Mouse (Mus musculus): ENCODE data around the gene S100a9. TPM values are rescaled to one million over a fixed set of nuclear protein-coding genes. Genes with fewer than 3 reads are reported as not detected.

S100a9 gene
- polyA plus RNA-seq, 1 experiment from 2014 or later: 4.9 TPM

DNA sequence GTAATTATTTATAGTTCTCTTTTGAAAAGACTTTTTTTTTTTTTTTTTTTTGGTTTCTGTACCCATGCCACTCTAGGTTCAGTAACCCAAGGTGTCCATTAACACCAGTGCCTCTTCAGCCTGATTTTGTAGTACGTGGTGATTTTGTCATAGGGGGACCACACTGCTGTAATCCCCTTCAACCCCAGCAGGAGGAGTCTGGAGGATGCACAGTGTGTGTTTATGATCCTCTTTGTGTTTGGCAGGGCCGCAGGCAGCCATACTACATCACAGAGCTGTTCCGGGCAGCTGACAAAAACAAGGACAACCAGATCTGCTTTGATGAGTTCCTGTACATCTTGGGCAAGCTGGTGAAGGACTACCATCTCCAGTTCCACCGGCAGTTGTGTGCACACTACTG lies 38.1 kb downstream of the S100a9 start:
- ATAC-seq (ENCODE audit: low FRiP score, low read depth): no peak
- WGBS: 68% methylated on average over 4 of the region's 4 CpGs
- no peak overlapping the region for H3K27ac ChIP-seq

DNA sequence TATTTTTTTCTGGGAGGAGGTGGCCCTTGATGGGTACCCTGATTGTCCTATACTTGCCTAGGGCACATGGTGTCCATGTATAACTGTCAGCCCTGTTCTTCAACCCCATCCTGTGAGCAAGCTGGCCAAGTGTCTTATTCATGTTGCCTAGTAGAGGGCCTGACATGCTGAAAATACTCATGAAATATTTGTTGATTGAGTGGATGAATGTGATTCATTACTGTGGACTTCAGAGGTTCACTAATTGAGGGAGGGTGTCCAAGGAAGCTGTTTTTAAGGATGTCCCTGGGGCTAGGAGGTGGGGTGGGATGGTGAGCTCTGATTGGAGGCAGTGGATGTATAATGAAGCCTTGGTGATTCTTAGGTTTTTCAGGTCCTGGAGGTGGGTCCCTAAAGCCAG lies 41.8 kb downstream of the S100a9 start, which contains the start of gene S100a7a:
Gene S100a7a, plus strand, starts transcription at position 301 of the 400 bp plus-strand sequence.
- Histone ChIP-seq H3K4me2 (replicated peaks) (no peak within 1 kb of the TSS), H3K27ac (no peak within 1 kb of the TSS), H3K9ac (no peak within 1 kb of the TSS), H3K27me3 (peaks cover 3% of the 10 kb centered on the region; the same call in 1 of the 2 replicates), H3K4me3 (no peak within 1 kb of the TSS), H3K4me1 (no peaks in the 10 kb centered on the region), H3K36me3 (no peaks in the 10 kb centered on the region), H3K9me3 (no peaks in the 10 kb centered on the region)
- ATAC-seq (ENCODE audit: low FRiP score, low read depth): no peak

More for the DNA sequence above, 38.1 kb downstream of the S100a9 start:
- no peak overlapping the region for H3K4me3 ChIP-seq
- H3K36me3 ChIP-seq: no peaks in the 10 kb centered on the region
- peaks cover 3% of the 10 kb centered on the region; the same call in 1 of the 2 replicates for H3K27me3 ChIP-seq
- H3K9me3 ChIP-seq: no peaks in the 10 kb centered on the region
- no peak overlapping the region for H3K9ac ChIP-seq
- no peak overlapping the region for H3K4me2 ChIP-seq (replicated peaks)
- no peaks in the 10 kb centered on the region for H3K4me1 ChIP-seq

DNA sequence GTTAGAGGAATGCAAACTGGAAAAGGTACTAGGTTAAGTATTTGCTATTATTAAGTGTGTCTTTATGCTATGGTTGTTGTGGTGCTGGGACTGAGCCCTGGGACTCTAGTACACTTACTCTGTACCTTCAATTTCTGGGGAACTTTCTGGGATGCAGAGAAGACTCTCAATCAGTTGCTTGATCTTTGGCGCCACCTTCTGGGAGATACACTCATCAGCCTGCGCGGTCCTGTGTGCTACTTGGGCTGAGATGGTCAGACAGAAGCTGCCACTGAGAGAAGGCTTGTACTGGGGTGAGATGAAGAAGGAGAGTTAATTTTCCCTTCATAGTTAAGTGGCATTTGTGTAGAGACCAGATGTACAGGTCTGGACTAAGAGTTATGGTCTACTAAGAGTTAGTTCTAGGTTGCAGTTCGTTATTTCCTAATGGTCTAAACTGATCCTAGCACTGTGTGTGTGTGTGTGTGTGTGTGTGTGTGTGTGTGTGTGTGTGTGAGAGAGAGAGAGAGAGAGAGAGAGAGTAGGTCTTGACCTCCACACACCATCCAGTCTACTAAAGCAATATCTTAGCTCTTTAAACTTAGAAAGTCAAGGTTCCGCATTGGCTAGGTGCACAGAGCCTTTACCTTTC lies 42.5 kb downstream of the S100a9 start:
- WGBS: 38% methylated on average over 5 of the region's 5 CpGs
- Histone ChIP-seq H3K27me3 (peaks cover 3% of the 10 kb centered on the region; the same call in 1 of the 2 replicates), H3K4me2 (replicated peaks) (no peak overlapping the region), H3K27ac (no peak overlapping the region), H3K4me3 (no peak overlapping the region), H3K36me3 (no peaks in the 10 kb centered on the region), H3K9ac (no peak overlapping the region), H3K4me1 (no peaks in the 10 kb centered on the region), H3K9me3 (no peaks in the 10 kb centered on the region)
- ATAC-seq (ENCODE audit: low FRiP score, low read depth): peak; percentile 81; the same call in 1 of the 2 replicates

DNA sequence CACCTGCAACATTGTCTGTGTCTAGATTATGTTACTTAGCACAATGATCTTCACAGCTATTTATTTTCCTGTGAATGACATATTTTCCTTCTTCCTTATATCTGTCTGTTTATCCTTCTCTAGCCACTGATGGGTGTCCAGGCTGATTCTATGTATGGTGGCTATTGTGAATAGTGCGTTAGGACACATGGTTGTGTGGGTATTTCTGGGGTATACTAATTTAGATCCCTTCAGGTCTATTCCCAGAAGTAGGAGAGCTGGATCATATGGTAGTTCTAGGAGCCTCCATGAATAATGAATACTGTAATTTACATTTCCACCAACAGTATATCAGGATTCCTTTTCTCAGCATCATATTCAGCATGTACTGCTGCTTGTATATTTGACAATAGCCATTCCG lies 45.7 kb downstream of the S100a9 start:
- H3K9me3 ChIP-seq: no peaks in the 10 kb centered on the region
- 92% methylated on average over 2 of the region's 2 CpGs for WGBS
- no peak overlapping the region for H3K27ac ChIP-seq
- H3K27me3 ChIP-seq: no peaks in the 10 kb centered on the region; the same call in 1 of the 2 replicates
- H3K4me3 ChIP-seq: no peak overlapping the region
- H3K4me1 ChIP-seq: no peaks in the 10 kb centered on the region
- no peak for ATAC-seq (ENCODE audit: low FRiP score, low read depth)
- H3K36me3 ChIP-seq: no peaks in the 10 kb centered on the region
- H3K9ac ChIP-seq: no peak overlapping the region
- H3K4me2 ChIP-seq (replicated peaks): no peak overlapping the region

DNA sequence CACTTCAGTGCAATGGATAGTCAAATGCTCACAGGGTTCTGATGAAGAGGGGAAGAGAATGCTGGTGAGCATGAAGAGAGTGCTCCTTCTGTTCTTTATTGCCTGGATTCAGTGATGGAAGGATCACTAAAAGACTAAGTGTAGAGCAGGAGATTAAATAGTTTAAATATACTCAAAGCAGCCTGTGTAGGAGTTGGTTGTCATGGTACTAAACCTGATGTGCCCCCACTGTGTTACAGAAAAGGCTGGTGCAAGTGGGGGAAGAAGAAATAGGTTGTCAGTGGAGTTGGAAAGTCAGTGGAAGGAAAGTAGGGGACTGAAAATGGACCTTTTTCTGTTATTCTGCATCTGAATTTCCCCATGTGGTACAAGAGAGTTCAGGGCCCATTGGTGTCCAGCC lies 46.5 kb downstream of the S100a9 start:
- no peaks in the 10 kb centered on the region for H3K36me3 ChIP-seq
- H3K9me3 ChIP-seq: no peaks in the 10 kb centered on the region
- no peaks in the 10 kb centered on the region for H3K4me1 ChIP-seq
- H3K27ac ChIP-seq: no peak overlapping the region
- no peaks in the 10 kb centered on the region for H3K27me3 ChIP-seq
- no peak overlapping the region for H3K4me2 ChIP-seq (replicated peaks)
- no peak for ATAC-seq (ENCODE audit: low FRiP score, low read depth)
- no peak overlapping the region for H3K4me3 ChIP-seq
- no peak overlapping the region for H3K9ac ChIP-seq

DNA sequence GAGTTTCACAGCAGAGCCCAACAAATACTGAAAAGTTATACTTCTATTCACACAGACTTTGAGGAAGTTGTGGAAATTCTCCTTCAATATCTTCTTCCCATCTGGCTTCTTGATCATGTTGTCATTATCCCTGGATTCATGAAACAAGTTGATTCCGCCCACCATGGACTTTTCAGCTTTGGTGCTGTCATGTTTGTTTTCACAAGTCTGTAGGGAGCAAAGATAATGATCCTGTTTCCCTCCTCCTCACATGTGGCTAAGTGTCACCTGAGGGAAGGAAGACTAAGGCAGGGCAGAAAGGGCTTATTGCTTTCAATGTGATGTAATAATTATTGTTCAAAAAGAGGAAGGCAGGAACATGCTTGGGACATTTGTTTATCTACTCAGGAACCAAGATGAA lies 48.2 kb downstream of the S100a9 start:
- Histone ChIP-seq H3K27me3 (no peaks in the 10 kb centered on the region), H3K4me3 (no peak overlapping the region), H3K4me2 (replicated peaks) (no peak overlapping the region), H3K9me3 (no peaks in the 10 kb centered on the region), H3K36me3 (no peaks in the 10 kb centered on the region), H3K4me1 (no peaks in the 10 kb centered on the region), H3K9ac (no peak overlapping the region), H3K27ac (no peak overlapping the region)
- no peak for ATAC-seq (ENCODE audit: low FRiP score, low read depth)
- WGBS: 92% methylated on average over 1 of the region's 1 CpGs

DNA sequence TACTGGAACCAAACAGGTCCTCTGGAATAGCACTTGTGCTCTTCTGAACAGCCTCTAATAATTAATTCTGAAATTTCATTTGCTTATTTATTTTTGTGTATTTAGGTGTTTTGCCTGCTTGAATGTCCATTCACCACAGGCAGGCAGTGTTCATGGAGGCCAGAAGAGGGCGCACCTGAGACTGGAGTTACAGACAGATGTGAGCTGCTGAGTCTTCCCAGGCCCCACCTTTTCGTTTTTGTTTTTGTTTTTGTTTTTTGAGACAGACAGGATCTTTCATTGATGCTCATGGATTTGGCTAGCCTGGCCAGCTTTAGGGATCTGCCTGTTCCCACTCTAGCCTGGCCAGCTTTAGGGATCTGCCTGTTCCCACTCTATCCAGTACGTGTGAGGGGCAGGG lies 51.3 kb downstream of the S100a9 start:
- H3K4me1 ChIP-seq: no peaks in the 10 kb centered on the region
- no peak overlapping the region for H3K9ac ChIP-seq
- H3K4me2 ChIP-seq (replicated peaks): no peak overlapping the region
- H3K4me3 ChIP-seq: no peak overlapping the region
- H3K9me3 ChIP-seq: no peaks in the 10 kb centered on the region
- H3K27ac ChIP-seq: no peak overlapping the region
- H3K36me3 ChIP-seq: no peaks in the 10 kb centered on the region
- WGBS: 52% methylated on average over 3 of the region's 3 CpGs
- H3K27me3 ChIP-seq: no peaks in the 10 kb centered on the region
- no peak for ATAC-seq (ENCODE audit: low FRiP score, low read depth)

Other genes starting within 250 kb of the S100a9 start
- gene Npr1, start 229.9 kb downstream of the S100a9 start, polyA plus RNA-seq (2015; fragmentation: Nextera tagmentation; extraction: Ambion mirVana): 4.0 and 4.8 TPM in 2 replicates
- gene Ilf2, start 219.6 kb downstream of the S100a9 start, polyA plus RNA-seq (2015; fragmentation: Nextera tagmentation; extraction: Ambion mirVana): 277 and 284 TPM in 2 replicates
- 83.1 and 85.4 TPM in 2 replicates for gene Snapin, start 204.7 kb downstream of the S100a9 start, polyA plus RNA-seq (2015; fragmentation: Nextera tagmentation; extraction: Ambion mirVana)
- 186 and 187 TPM in 2 replicates for gene Chtop, start 186.2 kb downstream of the S100a9 start, polyA plus RNA-seq (2015; fragmentation: Nextera tagmentation; extraction: Ambion mirVana)
- 14.2 and 15.0 TPM in 2 replicates for gene S100a1, start 181.3 kb downstream of the S100a9 start, polyA plus RNA-seq (2015; fragmentation: Nextera tagmentation; extraction: Ambion mirVana)
- gene S100a13, start 181.3 kb downstream of the S100a9 start, polyA plus RNA-seq (2015; fragmentation: Nextera tagmentation; extraction: Ambion mirVana): 26.7 and 30.8 TPM in 2 replicates
- 9.4 and 9.9 TPM in 2 replicates for gene S100a14, start 168.9 kb downstream of the S100a9 start, polyA plus RNA-seq (2015; fragmentation: Nextera tagmentation; extraction: Ambion mirVana)
- gene S100a16, start 158.5 kb downstream of the S100a9 start, polyA plus RNA-seq (2015; fragmentation: Nextera tagmentation; extraction: Ambion mirVana): 76.2 and 80.7 TPM in 2 replicates
- 0.54 and 0.70 TPM in 2 replicates for gene S100a3, start 135.1 kb downstream of the S100a9 start, polyA plus RNA-seq (2015; fragmentation: Nextera tagmentation; extraction: Ambion mirVana)
- gene S100a2, start 105.5 kb downstream of the S100a9 start, polyA plus RNA-seq (2015; fragmentation: Nextera tagmentation; extraction: Ambion mirVana): not detected in 2 replicates
- gene Gm42674, start 93.8 kb downstream of the S100a9 start, polyA plus RNA-seq (2015; fragmentation: Nextera tagmentation; extraction: Ambion mirVana): not detected in 2 replicates
- gene S100a4, start 92.0 kb downstream of the S100a9 start, polyA plus RNA-seq (2015; fragmentation: Nextera tagmentation; extraction: Ambion mirVana): 6.7 and 7.0 TPM in 2 replicates
- not detected in 2 replicates for gene S100a5, start 87.2 kb downstream of the S100a9 start, polyA plus RNA-seq (2015; fragmentation: Nextera tagmentation; extraction: Ambion mirVana)
- gene S100a6, start 82.8 kb downstream of the S100a9 start, polyA plus RNA-seq (2015; fragmentation: Nextera tagmentation; extraction: Ambion mirVana): 58.5 and 64.0 TPM in 2 replicates
- gene S100a7a, start 41.7 kb downstream of the S100a9 start, polyA plus RNA-seq (2015; fragmentation: Nextera tagmentation; extraction: Ambion mirVana): 0.34 TPM in 1 of 2 replicates, not detected in the other
- gene S100a8, start 26.7 kb downstream of the S100a9 start, polyA plus RNA-seq (2015; fragmentation: Nextera tagmentation; extraction: Ambion mirVana): 6.0 and 6.6 TPM in 2 replicates
- gene Pglyrp4, start 31.2 kb upstream of the S100a9 start, polyA plus RNA-seq (2015; fragmentation: Nextera tagmentation; extraction: Ambion mirVana): 0.13 TPM in 1 of 2 replicates, not detected in the other
- gene Gm5849, start 82.2 kb upstream of the S100a9 start, polyA plus RNA-seq (2015; fragmentation: Nextera tagmentation; extraction: Ambion mirVana): not detected in 2 replicates

All from limb, embryonic 13.5 days (tissue).